Mouse (Mus musculus): Measurements from ENCODE around the gene Zmynd12. TPM values are rescaled to one million over a fixed set of nuclear protein-coding genes. Genes with fewer than 3 reads are reported as not detected.
A peak's percentile ranks its signal among the peaks of the same experiment; 100 is the strongest.

Gene Zmynd12
- polyA plus RNA-seq, 1 experiment from 2014 or later, result 0.14 TPM

GRCm38 (mm10) chr4:119462457-119462856, 39.8 kb downstream of the Zmynd12 start:
- H3K9ac ChIP-seq (replicated peaks; ENCODE audit: low read depth, low read length), result no peak overlapping the region; the same call in 1 of the 2 replicates
- ATAC-seq, result no peak
- H3K4me1 ChIP-seq (replicated peaks; ENCODE audit: control insufficient read depth, insufficient read depth, low read length), result peaks cover 45% of the 10 kb centered on the region
- no peaks in the 10 kb centered on the region for H3K27me3 ChIP-seq (replicated peaks; ENCODE audit: control insufficient read depth, insufficient read depth, low read length)
- H3K36me3 ChIP-seq (ENCODE audit: control insufficient read depth, insufficient read depth), result no peaks in the 10 kb centered on the region
- H3K27ac ChIP-seq (ENCODE audit: low read length), result peak overlapping the region; percentile 98
- H3K4me3 ChIP-seq (replicated peaks; ENCODE audit: low read length), result no peak overlapping the region
- WGBS, result 77% methylated on average over 3 of the region's 3 CpGs
- H3K9me3 ChIP-seq (ENCODE audit: control insufficient read depth, low read length), result no peaks in the 10 kb centered on the region
- H3K4me2 ChIP-seq (ENCODE audit: low read length), result peak overlapping the region; percentile 2; the same call in 1 of the 2 replicates

- WGBS, result 18% methylated on average over 11 of the region's 11 CpGs
Measured at GRCm38 (mm10) chr4:119462858-119463755, 40.5 kb downstream of the Zmynd12 start.

GRCm38 (mm10) chr4:119463756-119464419, 41.3 kb downstream of the Zmynd12 start:
- peak overlapping the region; percentile 98 for H3K27ac ChIP-seq (ENCODE audit: low read length)
- ATAC-seq, result no peak
- no peaks in the 10 kb centered on the region for H3K9me3 ChIP-seq (ENCODE audit: control insufficient read depth, low read length)
- no peaks in the 10 kb centered on the region for H3K27me3 ChIP-seq (replicated peaks; ENCODE audit: control insufficient read depth, insufficient read depth, low read length)
- H3K9ac ChIP-seq (replicated peaks; ENCODE audit: low read depth, low read length), result no peak overlapping the region
- H3K36me3 ChIP-seq (ENCODE audit: control insufficient read depth, insufficient read depth), result no peaks in the 10 kb centered on the region
- peaks cover 51% of the 10 kb centered on the region for H3K4me1 ChIP-seq (replicated peaks; ENCODE audit: control insufficient read depth, insufficient read depth, low read length)
- no peak overlapping the region for H3K4me3 ChIP-seq (replicated peaks; ENCODE audit: low read length)
- H3K4me2 ChIP-seq (ENCODE audit: low read length), result no peak overlapping the region
- 51% methylated on average over 13 of the region's 13 CpGs for WGBS

More at GRCm38 (mm10) chr4:119462858-119463755, 40.5 kb downstream of the Zmynd12 start:
- no peaks in the 10 kb centered on the region for H3K36me3 ChIP-seq (ENCODE audit: control insufficient read depth, insufficient read depth)
- H3K27me3 ChIP-seq (replicated peaks; ENCODE audit: control insufficient read depth, insufficient read depth, low read length), result no peaks in the 10 kb centered on the region
- peak overlapping the region; percentile 2; the same call in 1 of the 2 replicates for H3K4me2 ChIP-seq (ENCODE audit: low read length)
- peak; percentile 49 for ATAC-seq
- H3K9ac ChIP-seq (replicated peaks; ENCODE audit: low read depth, low read length), result no peak overlapping the region; the same call in 1 of the 2 replicates
- H3K4me3 ChIP-seq (replicated peaks; ENCODE audit: low read length), result no peak overlapping the region
- no peaks in the 10 kb centered on the region for H3K9me3 ChIP-seq (ENCODE audit: control insufficient read depth, low read length)
- peak overlapping the region; percentile 98 for H3K27ac ChIP-seq (ENCODE audit: low read length)
- H3K4me1 ChIP-seq (replicated peaks; ENCODE audit: control insufficient read depth, insufficient read depth, low read length), result peaks cover 48% of the 10 kb centered on the region

GRCm38 (mm10) chr4:119465841-119466240, 43.2 kb downstream of the Zmynd12 start:
- no peak for ATAC-seq
- 85% methylated on average over 5 of the region's 5 CpGs for WGBS

GRCm38 (mm10) chr4:119467720-119468380, 45.2 kb downstream of the Zmynd12 start:
- Histone ChIP-seq H3K4me3 (replicated peaks; ENCODE audit: low read length) (no peak overlapping the region), H3K9ac (replicated peaks; ENCODE audit: low read depth, low read length) (no peak overlapping the region), H3K4me2 (ENCODE audit: low read length) (no peak overlapping the region), H3K27me3 (replicated peaks; ENCODE audit: control insufficient read depth, insufficient read depth, low read length) (no peaks in the 10 kb centered on the region), H3K27ac (ENCODE audit: low read length) (peak overlapping the region; percentile 24), H3K36me3 (ENCODE audit: control insufficient read depth, insufficient read depth) (no peaks in the 10 kb centered on the region), H3K4me1 (replicated peaks; ENCODE audit: control insufficient read depth, insufficient read depth, low read length) (peaks cover 22% of the 10 kb centered on the region), H3K9me3 (ENCODE audit: control insufficient read depth, low read length) (no peaks in the 10 kb centered on the region)
- 78% methylated on average over 16 of the region's 16 CpGs for WGBS
- ATAC-seq, result peak; percentile 23; the same call in 1 of the 2 replicates

More at GRCm38 (mm10) chr4:119465841-119466240, 43.2 kb downstream of the Zmynd12 start:
- H3K36me3 ChIP-seq (ENCODE audit: control insufficient read depth, insufficient read depth), result no peaks in the 10 kb centered on the region
- no peak overlapping the region for H3K4me3 ChIP-seq (replicated peaks; ENCODE audit: low read length)
- no peak overlapping the region for H3K9ac ChIP-seq (replicated peaks; ENCODE audit: low read depth, low read length)
- H3K9me3 ChIP-seq (ENCODE audit: control insufficient read depth, low read length), result no peaks in the 10 kb centered on the region
- H3K4me1 ChIP-seq (replicated peaks; ENCODE audit: control insufficient read depth, insufficient read depth, low read length), result peaks cover 41% of the 10 kb centered on the region
- H3K27ac ChIP-seq (ENCODE audit: low read length), result no peak overlapping the region
- H3K4me2 ChIP-seq (ENCODE audit: low read length), result no peak overlapping the region
- H3K27me3 ChIP-seq (replicated peaks; ENCODE audit: control insufficient read depth, insufficient read depth, low read length), result no peaks in the 10 kb centered on the region

- no peaks in the 10 kb centered on the region for H3K9me3 ChIP-seq (ENCODE audit: control insufficient read depth, low read length)
- no peak for ATAC-seq
- no peak overlapping the region for H3K9ac ChIP-seq (replicated peaks; ENCODE audit: low read depth, low read length)
- no peak overlapping the region for H3K4me2 ChIP-seq (ENCODE audit: low read length)
- no peak overlapping the region for H3K27ac ChIP-seq (ENCODE audit: low read length)
- H3K4me1 ChIP-seq (replicated peaks; ENCODE audit: control insufficient read depth, insufficient read depth, low read length), result peaks cover 5% of the 10 kb centered on the region
- no peaks in the 10 kb centered on the region for H3K36me3 ChIP-seq (ENCODE audit: control insufficient read depth, insufficient read depth)
- no peak overlapping the region for H3K4me3 ChIP-seq (replicated peaks; ENCODE audit: low read length)
- H3K27me3 ChIP-seq (replicated peaks; ENCODE audit: control insufficient read depth, insufficient read depth, low read length), result no peaks in the 10 kb centered on the region
- WGBS, result 75% methylated on average over 9 of the region's 9 CpGs
Measured at GRCm38 (mm10) chr4:119472545-119472944, 49.9 kb downstream of the Zmynd12 start.

GRCm38 (mm10) chr4:119473150-119473549, 50.5 kb downstream of the Zmynd12 start:
- H3K27me3 ChIP-seq (replicated peaks; ENCODE audit: control insufficient read depth, insufficient read depth, low read length), result no peaks in the 10 kb centered on the region
- no peaks in the 10 kb centered on the region for H3K9me3 ChIP-seq (ENCODE audit: control insufficient read depth, low read length)
- no peak overlapping the region for H3K27ac ChIP-seq (ENCODE audit: low read length)
- H3K4me1 ChIP-seq (replicated peaks; ENCODE audit: control insufficient read depth, insufficient read depth, low read length), result peaks cover 3% of the 10 kb centered on the region; the same call in 1 of the 2 replicates
- no peak for ATAC-seq
- 59% methylated on average over 5 of the region's 5 CpGs for WGBS
- H3K4me2 ChIP-seq (ENCODE audit: low read length), result no peak overlapping the region
- no peak overlapping the region for H3K9ac ChIP-seq (replicated peaks; ENCODE audit: low read depth, low read length)
- H3K36me3 ChIP-seq (ENCODE audit: control insufficient read depth, insufficient read depth), result no peaks in the 10 kb centered on the region
- H3K4me3 ChIP-seq (replicated peaks; ENCODE audit: low read length), result no peak overlapping the region

- Histone ChIP-seq H3K4me1 (replicated peaks; ENCODE audit: control insufficient read depth, insufficient read depth, low read length) (no peaks in the 10 kb centered on the region), H3K27ac (ENCODE audit: low read length) (no peak overlapping the region), H3K4me2 (ENCODE audit: low read length) (no peak overlapping the region), H3K36me3 (ENCODE audit: control insufficient read depth, insufficient read depth) (no peaks in the 10 kb centered on the region), H3K27me3 (replicated peaks; ENCODE audit: control insufficient read depth, insufficient read depth, low read length) (no peaks in the 10 kb centered on the region), H3K9ac (replicated peaks; ENCODE audit: low read depth, low read length) (no peak overlapping the region), H3K4me3 (replicated peaks; ENCODE audit: low read length) (no peak overlapping the region), H3K9me3 (ENCODE audit: control insufficient read depth, low read length) (no peaks in the 10 kb centered on the region)
- no peak; the same call in 1 of the 2 replicates for ATAC-seq
- WGBS, result 57% methylated on average over 9 of the region's 9 CpGs
Measured at GRCm38 (mm10) chr4:119483051-119483450, 60.4 kb downstream of the Zmynd12 start.

GRCm38 (mm10) chr4:119484882-119485281, 62.3 kb downstream of the Zmynd12 start:
- no peaks in the 10 kb centered on the region for H3K36me3 ChIP-seq (ENCODE audit: control insufficient read depth, insufficient read depth)
- no peak overlapping the region for H3K4me2 ChIP-seq (ENCODE audit: low read length)
- H3K4me3 ChIP-seq (replicated peaks; ENCODE audit: low read length), result no peak overlapping the region
- no peak overlapping the region for H3K9ac ChIP-seq (replicated peaks; ENCODE audit: low read depth, low read length)
- H3K27ac ChIP-seq (ENCODE audit: low read length), result no peak overlapping the region
- no peaks in the 10 kb centered on the region for H3K9me3 ChIP-seq (ENCODE audit: control insufficient read depth, low read length)
- H3K4me1 ChIP-seq (replicated peaks; ENCODE audit: control insufficient read depth, insufficient read depth, low read length), result peaks cover 3% of the 10 kb centered on the region
- H3K27me3 ChIP-seq (replicated peaks; ENCODE audit: control insufficient read depth, insufficient read depth, low read length), result no peaks in the 10 kb centered on the region
- ATAC-seq, result no peak
- 75% methylated on average over 7 of the region's 7 CpGs for WGBS

Measured in forebrain, embryonic 16.5 days (tissue).